Mouse (Mus musculus) megakaryocyte-erythroid progenitor cell, adult 5-6 weeks (primary cell): ENCODE measurements around the gene Krt88. TPM values are rescaled to one million over a fixed set of nuclear protein-coding genes. Genes with fewer than 3 reads are reported as not detected.

ENCODE experiments used
- ATAC-seq: replicated peaks from 2 replicates; pipeline ENCODE4 v1.8.0; 2016; ENCODE audit warnings: mild to moderate bottlenecking, inconsistent platforms; ENCODE audit not compliant: severe bottlenecking, poor library complexity, low FRiP score, low TSS enrichment
- total RNA-seq, 2 experiments: library from RNA; stranded (forward) in 1 of 2; stranded (reverse) in 1 of 2; fragments of 200-1000, 215-1000 nt in 1 of 2; fragments of >200 nt in 1 of 2; fragmentation: Nextera tagmentation in 1 of 2; gene quantifications; 2 replicates each; pipeline ENCODE4 v1.2.3; 2014 to 2017

Krt88 gene
- total RNA-seq, 2 experiments from 2014 or later = not detected

DNA sequence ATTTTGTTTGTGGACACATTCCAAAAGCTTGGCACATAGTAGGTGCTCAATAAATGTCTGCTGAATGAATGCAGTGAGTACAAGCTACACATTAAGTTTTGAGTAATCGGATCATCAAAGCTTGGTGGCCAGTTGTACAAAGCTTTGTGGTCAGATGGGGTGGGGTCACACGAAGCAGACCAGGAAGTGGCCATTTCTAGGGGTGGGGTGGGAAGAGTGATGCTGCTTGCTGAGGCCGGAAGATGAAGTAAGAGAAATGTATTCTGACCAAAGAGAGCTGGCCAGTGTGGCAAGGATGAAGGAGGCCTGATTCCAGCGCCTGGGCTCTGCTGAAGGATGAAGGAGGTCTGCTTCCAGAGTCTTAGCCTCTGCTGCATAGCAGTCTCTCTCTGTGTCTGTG lies 21.5 kb downstream of the Krt88 start:
- ATAC-seq = no peak

DNA sequence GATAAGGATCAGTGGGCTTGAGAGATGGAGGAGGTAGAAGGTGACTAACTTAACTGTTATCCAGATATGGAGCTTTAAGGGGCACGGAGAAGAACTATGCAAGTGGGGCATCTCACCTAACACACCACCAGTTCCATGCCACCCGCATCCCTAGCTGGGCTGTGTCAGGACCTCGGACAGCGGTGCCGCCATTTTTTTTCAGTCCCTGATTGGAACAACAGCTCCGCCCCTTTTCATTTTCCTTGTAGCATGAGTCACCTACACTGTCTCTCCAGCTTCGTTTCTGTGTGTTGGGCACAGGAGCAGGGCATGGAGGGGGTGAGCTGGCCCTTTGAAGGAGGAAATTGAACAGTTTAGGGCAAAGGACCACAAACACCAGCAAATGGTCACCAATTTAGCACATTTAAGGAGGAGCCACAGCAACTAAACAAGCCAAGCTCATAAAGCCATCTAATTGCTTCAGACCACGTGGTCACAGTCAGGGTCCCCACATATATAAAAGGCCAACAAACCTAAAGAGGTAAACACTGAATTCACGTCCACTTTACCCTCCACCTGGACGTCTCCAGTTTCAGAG lies 25.5 kb downstream of the Krt88 start, which contains the start of gene Krt86:
Gene Krt86, plus strand, starts transcription at position 527 of the 577 bp plus-strand sequence.
- peak; percentile 69; the same call in 1 of the 2 replicates for ATAC-seq

- ATAC-seq = peak; percentile 35; the same call in 1 of the 2 replicates
These were observed 31.6 kb downstream of the Krt88 start for GRCm38 (mm10) chr15:101479007-101479665.

DNA sequence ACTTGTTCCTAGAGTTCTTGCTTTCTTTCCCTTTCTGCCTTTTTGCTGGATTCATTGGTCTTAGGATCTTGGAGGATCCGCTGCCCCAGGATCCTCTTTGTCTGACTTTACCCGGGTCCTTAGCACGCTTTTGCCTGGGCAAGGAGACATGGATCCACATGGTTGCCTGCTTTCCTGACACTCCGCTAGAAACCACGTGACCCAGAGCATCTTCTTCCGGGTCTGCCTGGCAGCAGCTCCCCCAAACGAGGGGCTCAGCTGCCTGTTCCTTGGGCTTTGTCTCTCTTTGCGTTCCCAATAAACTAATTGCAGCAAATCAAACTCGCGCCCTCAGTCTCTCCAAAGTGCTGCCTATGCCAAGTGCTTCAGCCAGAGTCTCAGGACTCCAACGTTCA lies 32.1 kb downstream of the Krt88 start:
- no peak for ATAC-seq

- no peak for ATAC-seq
These were observed 34.5 kb downstream of the Krt88 start for GRCm38 (mm10) chr15:101482056-101482455.

DNA sequence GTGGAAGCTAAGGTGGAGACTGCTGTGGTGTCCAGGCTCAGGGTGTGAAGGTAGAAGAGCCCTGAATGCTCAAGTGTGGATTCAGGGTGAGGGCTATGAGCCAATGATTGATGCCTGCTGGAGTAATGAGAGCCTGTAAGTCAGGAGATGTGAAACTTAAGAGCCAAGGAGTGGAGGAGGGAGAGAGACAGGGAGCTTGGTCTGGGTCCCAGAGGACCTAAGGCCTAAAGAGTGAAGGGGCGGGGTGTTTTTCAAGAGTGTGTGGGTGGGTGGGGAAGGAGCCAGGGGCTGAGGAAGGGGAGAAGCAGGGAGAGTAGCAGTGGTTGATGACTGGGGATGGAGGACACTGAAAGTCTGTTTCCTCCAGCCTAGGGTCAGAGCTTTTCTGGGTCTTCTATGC lies 36.1 kb downstream of the Krt88 start:
- no peak for ATAC-seq

DNA sequence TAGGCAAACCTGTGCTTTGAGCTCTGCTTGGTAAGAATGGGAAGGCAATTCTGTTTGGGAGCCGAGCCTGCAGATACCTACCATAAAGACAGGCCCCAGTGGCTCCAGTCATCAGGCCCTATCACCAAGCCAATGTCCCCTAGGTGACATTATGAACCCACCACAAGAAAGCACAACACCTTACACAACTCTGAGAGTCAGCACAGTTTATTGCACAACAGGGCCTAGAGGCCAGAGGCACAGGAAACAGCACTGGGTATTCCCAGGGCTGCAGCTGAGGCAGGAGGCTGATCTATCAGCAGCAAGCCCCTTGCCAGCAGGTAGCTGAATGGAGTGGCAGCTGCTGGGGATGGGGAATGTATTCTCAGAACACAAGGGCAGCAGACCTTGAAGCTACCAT lies 37.4 kb downstream of the Krt88 start:
- no peak for ATAC-seq

DNA sequence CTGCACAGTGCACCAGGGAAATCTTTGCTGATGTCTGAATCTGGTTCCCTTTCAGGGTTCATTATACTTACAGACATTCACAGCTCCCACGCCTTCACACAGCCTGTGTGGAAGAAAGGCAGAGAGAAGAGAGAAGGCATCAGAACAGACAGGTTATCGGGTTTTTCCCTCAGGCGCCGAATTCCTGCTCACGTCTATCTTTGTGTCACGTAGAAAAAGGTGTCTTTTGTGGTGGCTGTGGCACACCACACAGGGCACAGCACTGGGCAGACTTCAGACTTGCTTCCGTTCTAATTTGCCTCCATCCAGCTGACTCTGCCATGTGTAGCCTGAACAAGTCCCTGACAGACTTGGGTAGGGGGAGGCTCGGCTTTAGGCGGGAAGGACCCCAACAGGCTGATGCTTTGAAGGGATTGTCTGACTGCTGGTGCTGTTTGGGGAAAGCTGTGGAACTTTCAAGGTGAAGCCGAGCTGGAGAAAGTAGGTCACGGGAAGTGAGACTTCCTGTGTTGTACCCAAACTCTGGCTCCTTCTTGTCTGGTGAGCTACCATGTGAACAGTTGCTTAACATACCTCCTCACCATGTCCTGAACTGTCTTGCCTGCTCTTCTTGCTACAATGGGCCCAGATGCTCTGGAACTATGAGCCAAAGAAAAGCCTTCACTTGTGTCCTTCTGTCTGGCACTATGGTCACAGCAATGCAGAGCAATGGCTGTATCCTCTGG lies 38.5 kb downstream of the Krt88 start:
- no peak for ATAC-seq

GRCm38 (mm10) chr15:101491431-101491830 lies 43.9 kb downstream of the Krt88 start, which contains the start of gene Krt83:
Krt83 (minus strand) TSS chr15:101491512.
- no peak for ATAC-seq

GRCm38 (mm10) chr15:101492718-101493117 lies 45.2 kb downstream of the Krt88 start:
- ATAC-seq = no peak

- ATAC-seq = no peak
These were observed 46.2 kb downstream of the Krt88 start for GRCm38 (mm10) chr15:101493713-101494112.

DNA sequence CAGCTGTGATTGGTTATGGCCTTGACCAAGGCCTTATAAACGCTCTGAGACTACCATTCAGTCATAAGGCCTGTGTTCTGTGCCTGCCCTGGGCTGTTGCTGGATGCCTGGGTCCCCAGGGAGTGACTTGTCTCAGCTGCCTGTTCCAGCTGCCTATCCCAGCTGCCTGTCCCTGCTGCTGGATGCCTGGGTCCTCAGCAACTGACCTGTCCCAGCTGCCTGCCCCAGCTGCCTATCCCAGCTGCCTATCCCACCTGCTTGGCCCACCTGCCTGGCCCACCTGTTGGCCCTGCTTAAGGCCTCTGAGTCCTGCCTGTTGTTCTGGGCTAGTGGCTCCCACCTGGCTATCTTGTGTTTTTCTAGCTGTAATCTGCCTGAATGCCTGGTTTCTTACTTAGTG lies 46.7 kb downstream of the Krt88 start:
- ATAC-seq = no peak

GRCm38 (mm10) chr15:101495266-101495665 lies 47.7 kb downstream of the Krt88 start:
- no peak for ATAC-seq

DNA sequence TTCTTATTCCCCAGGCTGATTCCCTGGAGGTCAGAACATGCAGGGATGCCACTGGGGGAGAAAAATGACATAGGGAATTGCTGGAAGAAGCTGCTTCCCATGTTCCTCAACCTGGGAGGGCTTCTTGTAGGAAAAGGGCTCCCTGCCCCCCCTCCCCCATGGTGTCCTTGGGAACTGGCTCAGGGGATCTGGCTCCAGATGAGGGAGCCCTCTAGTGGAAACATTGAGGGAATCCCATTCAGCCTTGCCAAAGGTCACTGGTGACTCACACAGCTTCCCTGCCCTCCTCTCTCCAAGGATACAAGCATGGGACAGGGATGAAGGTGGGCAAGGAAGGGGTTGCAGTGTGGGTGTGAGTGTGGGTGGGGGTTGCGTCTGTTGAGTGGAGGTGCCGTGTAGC lies 49.6 kb downstream of the Krt88 start:
- no peak for ATAC-seq

Other genes with a start within 250 kb of the Krt88 start
- gene Grasp, start 223.6 kb upstream of the Krt88 start, total RNA-seq (2014; fragmentation: Nextera tagmentation) = 0.17 TPM in 1 of 2 replicates, not detected in the other
- 0.27 TPM in 1 of 2 replicates, not detected in the other for gene Grasp, start 223.6 kb upstream of the Krt88 start, total RNA-seq (2017)
- 0.66 and 3.2 TPM in 2 replicates for gene Nr4a1, start 193.5 kb upstream of the Krt88 start, total RNA-seq (2014; fragmentation: Nextera tagmentation)
- gene Nr4a1, start 193.5 kb upstream of the Krt88 start, total RNA-seq (2017) = 15.1 and 16.4 TPM in 2 replicates
- 14.7 and 18.0 TPM in 2 replicates for gene Atg101, start 163.5 kb upstream of the Krt88 start, total RNA-seq (2014; fragmentation: Nextera tagmentation)
- 31.7 and 42.1 TPM in 2 replicates for gene Atg101, start 163.5 kb upstream of the Krt88 start, total RNA-seq (2017)
- not detected in 2 replicates for gene 6030408B16Rik, start 154.5 kb upstream of the Krt88 start, total RNA-seq (2014; fragmentation: Nextera tagmentation)
- gene 6030408B16Rik, start 154.5 kb upstream of the Krt88 start, total RNA-seq (2017) = not detected in 2 replicates
- gene Krt80, start 77.6 kb upstream of the Krt88 start, total RNA-seq (2014; fragmentation: Nextera tagmentation) = not detected in 2 replicates
- 0.57 TPM in 1 of 2 replicates, not detected in the other for gene Krt80, start 77.6 kb upstream of the Krt88 start, total RNA-seq (2017)
- gene Krt7, start 36.7 kb upstream of the Krt88 start, total RNA-seq (2014; fragmentation: Nextera tagmentation) = not detected in 2 replicates
- gene Krt7, start 36.7 kb upstream of the Krt88 start, total RNA-seq (2017) = 3.2 TPM in 1 of 2 replicates, not detected in the other
- not detected in 2 replicates for gene Krt87, start 8.9 kb upstream of the Krt88 start, total RNA-seq (2014; fragmentation: Nextera tagmentation)
- not detected in 2 replicates for gene Krt87, start 8.9 kb upstream of the Krt88 start, total RNA-seq (2017)
- not detected in 2 replicates for gene Krt81, start 16.0 kb downstream of the Krt88 start, total RNA-seq (2014; fragmentation: Nextera tagmentation)
- not detected in 2 replicates for gene Krt81, start 16.0 kb downstream of the Krt88 start, total RNA-seq (2017)
- not detected in 2 replicates for gene Krt86, start 25.7 kb downstream of the Krt88 start, total RNA-seq (2014; fragmentation: Nextera tagmentation)
- gene Krt86, start 25.7 kb downstream of the Krt88 start, total RNA-seq (2017) = not detected in 2 replicates
- not detected in 2 replicates for gene Krt83, start 43.8 kb downstream of the Krt88 start, total RNA-seq (2014; fragmentation: Nextera tagmentation)
- gene Krt83, start 43.8 kb downstream of the Krt88 start, total RNA-seq (2017) = not detected in 2 replicates
- gene Gm49425, start 69.5 kb downstream of the Krt88 start, total RNA-seq (2014; fragmentation: Nextera tagmentation) = not detected in 2 replicates
- gene Gm49425, start 69.5 kb downstream of the Krt88 start, total RNA-seq (2017) = not detected in 2 replicates
- not detected in 2 replicates for gene Krt84, start 85.1 kb downstream of the Krt88 start, total RNA-seq (2014; fragmentation: Nextera tagmentation)
- not detected in 2 replicates for gene Krt84, start 85.1 kb downstream of the Krt88 start, total RNA-seq (2017)
- gene Krt82, start 102.9 kb downstream of the Krt88 start, total RNA-seq (2014; fragmentation: Nextera tagmentation) = not detected in 2 replicates
- not detected in 2 replicates for gene Krt82, start 102.9 kb downstream of the Krt88 start, total RNA-seq (2017)
- gene Krt90, start 115.2 kb downstream of the Krt88 start, total RNA-seq (2014; fragmentation: Nextera tagmentation) = not detected in 2 replicates
- gene Krt90, start 115.2 kb downstream of the Krt88 start, total RNA-seq (2017) = not detected in 2 replicates
- gene Krt75, start 126.2 kb downstream of the Krt88 start, total RNA-seq (2014; fragmentation: Nextera tagmentation) = not detected in 2 replicates
- gene Krt75, start 126.2 kb downstream of the Krt88 start, total RNA-seq (2017) = not detected in 2 replicates
- not detected in 2 replicates for gene Gm5414, start 180.4 kb downstream of the Krt88 start, total RNA-seq (2014; fragmentation: Nextera tagmentation)
- not detected in 2 replicates for gene Gm5414, start 180.4 kb downstream of the Krt88 start, total RNA-seq (2017)
- gene Gm5478, start 199.6 kb downstream of the Krt88 start, total RNA-seq (2014; fragmentation: Nextera tagmentation) = not detected in 2 replicates
- gene Gm5478, start 199.6 kb downstream of the Krt88 start, total RNA-seq (2017) = not detected in 2 replicates
- not detected in 2 replicates for gene Krt6b, start 232.5 kb downstream of the Krt88 start, total RNA-seq (2014; fragmentation: Nextera tagmentation)
- gene Krt6b, start 232.5 kb downstream of the Krt88 start, total RNA-seq (2017) = not detected in 2 replicates
- gene Krt6a, start 246.6 kb downstream of the Krt88 start, total RNA-seq (2014; fragmentation: Nextera tagmentation) = not detected in 2 replicates
- not detected in 2 replicates for gene Krt6a, start 246.6 kb downstream of the Krt88 start, total RNA-seq (2017)